Mouse (Mus musculus) frontal cortex, adult 2 months (tissue): ENCODE measurements around the gene Irx3. TPM values are rescaled to one million over a fixed set of nuclear protein-coding genes. Genes with fewer than 3 reads are reported as not detected.

Source experiments
- DNase-seq, 2 experiments: peaks; one replicate each; pipeline ENCODE4 v3.0.0; 2022; ENCODE audit warnings: low spot score in 1 of 2; ENCODE audit errors: extremely low spot score in 1 of 2
- polyA plus RNA-seq: library from polyadenylated mRNA; depleted of rRNA; stranded (reverse); fragments of >200 nt; gene quantifications from 2 replicates; pipeline ENCODE4 v1.2.3, GENCODE M21; 2012

Irx3 gene
- polyA plus RNA-seq, 1 experiment, result 0.10 TPM

- DNase-seq, result no peak
These were observed 795 bp upstream of the Irx3 start for GRCm38 (mm10) chr8:91802401-91803322.

GRCm38 (mm10) chr8:91801241-91801811, 541 bp downstream of the Irx3 start:
- DNase-seq, result no peak

- DNase-seq, result no peak
These were observed 1.2 kb downstream of the Irx3 start for GRCm38 (mm10) chr8:91800523-91801240.

GRCm38 (mm10) chr8:91799681-91800522, 2.0 kb downstream of the Irx3 start:
- DNase-seq, result no peak

GRCm38 (mm10) chr8:91799016-91799581, 2.8 kb downstream of the Irx3 start:
- DNase-seq, result no peak

GRCm38 (mm10) chr8:91797626-91798271, 4.1 kb downstream of the Irx3 start:
- peak in 1 of 2 experiments; percentile 43 for DNase-seq

GRCm38 (mm10) chr8:91793846-91794245, 8.0 kb downstream of the Irx3 start:
- DNase-seq, result no peak

GRCm38 (mm10) chr8:91787194-91787895, 14.5 kb downstream of the Irx3 start:
- no peak for DNase-seq

- DNase-seq, result no peak
These were observed 18.9 kb downstream of the Irx3 start for GRCm38 (mm10) chr8:91782940-91783339.

GRCm38 (mm10) chr8:91782201-91782600, 19.7 kb downstream of the Irx3 start:
- no peak for DNase-seq

GRCm38 (mm10) chr8:91780648-91781047, 21.2 kb downstream of the Irx3 start:
- no peak for DNase-seq

- no peak for DNase-seq
These were observed 33.0 kb downstream of the Irx3 start for GRCm38 (mm10) chr8:91768857-91769256.

GRCm38 (mm10) chr8:91765411-91766034, 36.3 kb downstream of the Irx3 start:
- DNase-seq, result no peak

GRCm38 (mm10) chr8:91755566-91755965, 46.3 kb downstream of the Irx3 start:
- no peak for DNase-seq

GRCm38 (mm10) chr8:91755062-91755461, 46.8 kb downstream of the Irx3 start:
- DNase-seq, result no peak

GRCm38 (mm10) chr8:91750794-91751125, 51.1 kb downstream of the Irx3 start:
- DNase-seq, result no peak

- DNase-seq, result no peak
These were observed 51.6 kb downstream of the Irx3 start for GRCm38 (mm10) chr8:91750096-91750793.

- no peak for DNase-seq
These were observed 52.5 kb downstream of the Irx3 start for GRCm38 (mm10) chr8:91749412-91749811.
